Mouse (Mus musculus): Measurements from ENCODE around the gene Disc1.

DNA sequence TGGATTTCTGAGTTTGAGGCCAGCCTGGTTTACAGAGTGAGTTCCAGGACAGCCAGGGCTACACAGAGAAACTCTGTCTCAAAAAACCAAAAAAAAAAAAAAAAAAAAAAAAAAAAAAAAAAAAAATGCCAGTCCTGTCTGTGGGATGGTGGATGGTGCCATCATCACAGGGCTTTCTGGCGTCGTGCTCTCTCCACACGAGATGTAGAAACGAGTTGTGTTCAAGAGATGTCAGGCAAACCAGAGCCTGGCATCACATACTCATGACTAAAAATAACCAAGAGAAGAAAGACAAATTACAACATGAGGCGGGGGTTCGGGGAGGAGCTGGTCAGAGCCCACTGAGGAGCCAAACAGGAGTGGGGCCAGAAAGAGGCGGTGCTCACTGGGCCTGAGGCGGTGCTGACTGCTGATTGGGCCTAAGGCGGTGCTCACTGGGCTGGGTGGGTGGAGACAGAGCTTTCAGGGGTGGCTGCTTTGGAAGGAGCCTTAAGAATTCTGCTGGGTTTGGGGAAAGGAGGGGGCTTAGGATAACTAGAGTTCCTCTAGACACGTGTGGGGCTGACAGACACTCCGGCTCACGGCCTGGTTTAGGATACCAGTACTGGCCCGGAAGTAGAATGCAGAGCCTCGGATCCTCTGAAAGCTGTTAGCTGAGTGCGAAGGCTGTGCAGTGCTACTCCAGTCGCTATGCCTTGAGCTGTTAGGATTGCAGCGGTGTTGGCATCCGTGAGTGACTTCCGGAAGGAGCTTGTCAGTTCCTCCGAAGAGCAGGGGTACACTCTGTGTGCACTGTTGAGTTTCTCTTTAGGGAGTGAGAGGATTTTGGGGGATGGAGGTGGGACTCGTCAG is 37.1 kb downstream of the Disc1 start:
- TF ChIP-seq GATA1 (IDR thresholded peaks at IDR 0.05; ENCODE audit: low read length) (no peak), TAL1 (IDR thresholded peaks at IDR 0.05; ENCODE audit: low read length) (no peak)

All from erythroblast, embryonic 14.5 days (primary cell).